Mouse (Mus musculus) kidney, adult 2 months (tissue): ENCODE results near the gene Ctsf. TPM values are rescaled to one million over a fixed set of nuclear protein-coding genes. Genes with fewer than 3 reads are reported as not detected.

Source experiments
- DNase-seq: peaks from one replicate; pipeline ENCODE4 v3.0.0; 2021
- H3K27ac ChIP-seq: fragments of 200-500 bp; 2 replicates; pipeline ENCODE4 v1.5.1; 2012; ENCODE audit warnings: low read depth, low read length, control low read depth, inconsistent platforms; ENCODE audit not compliant: insufficient read depth
- H3K27me3 ChIP-seq: fragments of 200-500 bp; replicated peaks from 2 replicates; pipeline ENCODE4 v1.6.1; 2012; ENCODE audit warnings: mild to moderate bottlenecking, moderate library complexity, low read length, inconsistent platforms; ENCODE audit not compliant: control insufficient read depth, insufficient read depth
- H3K36me3 ChIP-seq: fragments of 200-500 bp; 2 replicates; pipeline ENCODE4 v1.6.1; 2012; ENCODE audit warnings: mild to moderate bottlenecking, moderate library complexity, low read length, inconsistent platforms; ENCODE audit not compliant: control insufficient read depth, insufficient read depth
- H3K4me1 ChIP-seq: fragments of 200-500 bp; 2 replicates; pipeline ENCODE4 v1.6.1; 2011; ENCODE audit warnings: low read length; ENCODE audit not compliant: control insufficient read depth, insufficient read depth
- H3K4me3 ChIP-seq: fragments of 200-500 bp; 2 replicates; pipeline ENCODE4 v1.5.1; 2011; ENCODE audit warnings: mild to moderate bottlenecking, low read depth, low read length, control low read depth; ENCODE audit not compliant: insufficient read depth
- CTCF ChIP-seq: fragments of 200-500 bp; conservative IDR thresholded peaks from 2 replicates; pipeline ENCODE4 v1.5.1; 2011; ENCODE audit warnings: low read depth, mild to moderate bottlenecking, control low read depth, low read length, moderate library complexity, mixed read lengths; ENCODE audit not compliant: insufficient read depth, insufficient read length
- POLR2A ChIP-seq: fragments of 200-500 bp; IDR thresholded peaks from one replicate; pipeline ENCODE4 v1.6.1; 2011; ENCODE audit warnings: low read depth, low read length, control low read depth
- WGBS: fragments of 180-500 bp; shearing (Covaris S2); methylation state at CpG from one replicate; pipeline ENCODE4 v1.1.7; 2018; 5-methylcytosine and 5-hydroxymethylcytosine counted together
- polyA plus RNA-seq: library from polyadenylated mRNA; depleted of rRNA; stranded (reverse); fragments of >200 nt; gene quantifications from 2 replicates; pipeline ENCODE4 v1.2.3, GENCODE M21; 2012; rRNA removed

Ctsf gene
- polyA plus RNA-seq, 1 experiment, result 150 TPM

DNA sequence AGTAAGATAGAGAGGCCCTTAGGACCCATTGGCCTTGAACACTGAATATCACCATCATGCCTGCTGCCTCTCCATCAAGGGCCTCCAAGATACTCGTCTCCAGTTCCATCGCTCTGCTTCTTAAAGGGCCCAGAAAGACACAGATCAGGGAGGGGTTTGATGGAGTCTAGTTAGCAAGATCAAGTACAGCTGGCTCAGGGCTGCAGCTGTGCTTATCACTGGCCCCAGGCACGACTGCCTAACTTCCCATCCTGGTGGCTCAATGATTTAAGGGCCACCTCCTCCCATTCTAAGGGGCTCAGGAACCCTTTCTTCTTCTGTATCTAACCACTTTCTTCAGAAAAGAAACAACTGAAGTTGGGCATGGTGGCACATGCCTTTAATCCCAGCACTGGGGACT lies 36.9 kb downstream of the Ctsf start:
- no peak for DNase-seq
- Histone ChIP-seq H3K27me3 (no peaks in the 10 kb centered on the region), H3K27ac (no peak overlapping the region), H3K4me1 (no peaks in the 10 kb centered on the region), H3K4me3 (no peak overlapping the region), H3K36me3 (no peaks in the 10 kb centered on the region; the same call in 1 of the 2 replicates)
- TF ChIP-seq POLR2A (no peak), CTCF (no peak)
- WGBS, result 74% methylated on average over 3 of the region's 3 CpGs

DNA sequence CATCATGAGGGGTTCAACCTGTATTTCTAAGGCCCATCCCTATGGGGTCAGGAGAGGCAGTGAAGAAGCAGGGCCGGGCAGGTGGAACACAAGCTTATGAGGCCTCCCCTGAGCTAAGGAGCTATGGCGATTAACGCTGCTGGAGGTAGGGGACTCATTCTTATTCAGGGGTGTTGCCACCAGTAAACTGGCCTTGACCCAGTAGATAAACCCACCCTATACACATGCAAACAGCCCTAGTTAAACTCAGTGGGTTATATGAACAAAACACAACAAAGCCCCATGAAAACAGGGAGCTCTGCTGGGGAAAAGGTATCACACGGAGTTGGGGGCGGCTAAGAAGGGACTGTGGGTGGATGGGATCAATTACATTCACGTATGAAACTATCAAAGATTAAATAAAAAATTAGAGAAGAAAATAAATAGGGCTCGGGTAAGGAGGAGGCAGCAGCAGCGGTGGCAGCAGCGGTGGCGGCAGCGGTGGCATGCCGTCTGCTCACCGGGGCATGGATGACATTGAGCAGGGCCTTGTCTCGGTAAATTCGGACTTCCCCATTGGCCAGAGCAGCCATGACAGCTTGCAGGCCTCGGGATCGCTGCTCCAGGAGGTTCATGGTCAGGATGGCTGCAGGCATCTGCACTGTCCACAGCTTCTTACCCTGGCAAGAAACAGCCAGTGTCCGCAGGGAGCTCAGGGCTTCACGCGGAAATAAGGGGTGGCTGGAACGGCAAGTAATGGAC lies 42.0 kb downstream of the Ctsf start:
- TF ChIP-seq POLR2A (no peak), CTCF (no peak)
- WGBS, result 50% methylated on average over 21 of the region's 21 CpGs
- Histone ChIP-seq H3K27ac (no peak overlapping the region), H3K36me3 (no peaks in the 10 kb centered on the region; the same call in 1 of the 2 replicates), H3K27me3 (no peaks in the 10 kb centered on the region), H3K4me1 (no peaks in the 10 kb centered on the region), H3K4me3 (no peak overlapping the region)
- DNase-seq, result no peak

DNA sequence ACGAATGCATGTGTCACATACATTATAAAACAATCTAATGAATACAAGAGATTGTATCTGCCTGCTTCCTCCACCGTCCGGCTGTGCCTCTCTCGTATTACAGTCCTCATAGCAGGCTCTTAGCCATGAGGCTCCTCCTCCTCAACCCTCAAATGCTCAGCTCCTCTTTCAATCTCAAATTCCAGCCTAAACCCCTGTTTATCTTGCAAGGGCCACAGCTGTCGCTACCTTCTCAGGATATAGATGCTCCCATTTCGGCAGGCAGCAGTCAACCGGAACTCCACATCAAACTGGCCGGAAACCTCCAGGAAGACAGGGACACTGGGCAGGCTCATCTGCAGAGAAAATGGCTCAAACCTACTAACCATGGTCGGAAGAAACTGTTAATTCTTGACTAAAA lies 44.0 kb downstream of the Ctsf start:
- no peaks in the 10 kb centered on the region for H3K27me3 ChIP-seq
- no peak for TF ChIP-seq CTCF
- TF ChIP-seq POLR2A, result no peak
- no peaks in the 10 kb centered on the region for H3K4me1 ChIP-seq
- WGBS, result 60% methylated on average over 9 of the region's 9 CpGs
- H3K4me3 ChIP-seq, result no peak overlapping the region
- no peak overlapping the region for H3K27ac ChIP-seq
- DNase-seq, result no peak
- H3K36me3 ChIP-seq, result no peaks in the 10 kb centered on the region

DNA sequence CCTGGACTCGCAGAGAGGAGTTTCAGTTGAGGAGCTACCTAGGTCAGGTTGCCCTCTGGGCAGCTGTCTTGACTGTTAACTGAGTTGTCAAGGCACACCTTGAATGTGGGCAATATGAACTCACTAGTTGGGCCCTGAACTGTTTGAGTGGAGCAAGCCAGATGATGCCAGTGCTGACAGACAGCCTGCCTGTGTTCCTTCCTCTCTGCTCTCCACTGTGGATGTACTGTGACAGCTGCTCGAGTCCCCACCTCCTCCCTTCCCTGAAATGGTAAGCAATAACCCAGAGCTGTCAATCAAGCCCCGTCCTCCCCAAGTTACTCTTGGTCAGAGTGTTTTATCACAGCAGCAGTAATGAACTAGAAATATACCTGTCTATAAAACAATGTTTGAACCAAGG lies 45.0 kb downstream of the Ctsf start:
- Histone ChIP-seq H3K27ac (no peak overlapping the region), H3K4me3 (no peak overlapping the region), H3K36me3 (no peaks in the 10 kb centered on the region), H3K27me3 (no peaks in the 10 kb centered on the region), H3K4me1 (no peaks in the 10 kb centered on the region)
- DNase-seq, result no peak
- 65% methylated on average over 3 of the region's 3 CpGs for WGBS
- TF ChIP-seq POLR2A (no peak), CTCF (no peak)

DNA sequence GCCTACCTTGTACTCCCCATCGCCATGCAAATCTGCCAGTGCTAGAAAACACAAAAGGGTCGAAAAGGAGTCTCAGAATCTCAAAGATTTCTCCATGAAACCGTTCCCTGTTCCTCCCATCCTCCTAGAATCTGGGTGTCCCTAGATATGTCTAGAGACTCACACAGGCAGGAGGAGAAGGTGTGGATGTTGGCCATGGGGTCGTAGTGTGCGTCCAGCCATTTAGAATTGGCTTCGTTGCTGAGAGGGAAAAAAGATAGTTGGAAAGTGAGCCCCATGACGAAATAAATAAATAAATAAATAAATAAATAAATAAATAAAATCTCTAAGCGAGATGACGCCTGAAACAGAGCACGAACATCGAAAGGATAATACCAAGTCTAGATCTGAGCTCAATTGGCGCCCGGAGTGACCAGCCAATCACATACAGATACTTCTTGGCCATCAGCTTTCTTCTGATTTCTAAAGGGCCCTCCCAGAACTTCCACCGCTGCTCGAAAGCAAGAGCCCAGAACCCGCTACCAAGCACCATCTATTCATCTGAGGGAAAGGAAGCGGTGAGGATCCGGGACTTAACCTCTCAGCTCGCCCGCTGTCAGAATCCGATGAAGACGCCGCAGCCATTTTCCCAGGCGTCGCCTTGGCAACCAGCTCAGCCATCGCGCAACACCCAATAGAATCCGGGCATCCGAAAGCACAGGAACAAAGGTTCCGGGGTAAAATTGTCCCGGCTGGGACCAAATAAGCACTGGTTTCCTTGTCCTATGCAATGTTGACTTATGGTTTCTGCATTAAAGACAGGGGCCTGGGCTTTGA lies 51.3 kb downstream of the Ctsf start, which contains the start of gene Bbs1:
Gene Bbs1 (minus strand): TSS at position 650 of the 816 bp plus-strand sequence.
- Histone ChIP-seq H3K4me3 (peak within 1 kb of the TSS; percentile 83), H3K4me1 (peaks cover 4% of the 10 kb centered on the region), H3K27ac (no peak within 1 kb of the TSS), H3K36me3 (no peaks in the 10 kb centered on the region), H3K27me3 (no peaks in the 10 kb centered on the region)
- TF ChIP-seq POLR2A, result no peak
- no peak for TF ChIP-seq CTCF
- DNase-seq, result peak; percentile 87
- WGBS, result 5% methylated on average over 31 of the region's 31 CpGs

DNA sequence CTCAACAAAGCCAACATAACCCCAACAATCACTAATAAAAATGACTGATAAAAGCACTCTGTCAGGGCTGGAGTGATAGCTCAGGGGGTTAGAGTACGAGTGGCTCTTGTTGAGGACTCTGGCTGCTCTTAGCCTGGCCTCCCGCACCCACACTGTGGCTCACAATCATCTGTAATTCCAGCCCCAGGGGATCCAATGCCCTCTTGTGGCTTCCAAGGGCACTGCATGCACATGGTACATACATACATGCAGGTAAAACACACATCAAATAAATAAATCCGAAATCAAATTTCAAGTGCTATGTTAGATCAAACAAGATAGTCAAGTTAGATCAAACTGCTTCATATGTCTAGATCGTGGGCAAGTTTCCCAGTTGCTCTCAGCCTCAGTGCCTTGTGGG lies 53.2 kb downstream of the Ctsf start:
- DNase-seq, result peak; percentile 48
- WGBS, result 74% methylated on average over 4 of the region's 4 CpGs
- Histone ChIP-seq H3K4me1 (peaks cover 4% of the 10 kb centered on the region), H3K36me3 (no peaks in the 10 kb centered on the region), H3K27me3 (no peaks in the 10 kb centered on the region), H3K4me3 (no peak overlapping the region), H3K27ac (no peak overlapping the region)
- peak; percentile 65 for TF ChIP-seq CTCF
- no peak for TF ChIP-seq POLR2A

DNA sequence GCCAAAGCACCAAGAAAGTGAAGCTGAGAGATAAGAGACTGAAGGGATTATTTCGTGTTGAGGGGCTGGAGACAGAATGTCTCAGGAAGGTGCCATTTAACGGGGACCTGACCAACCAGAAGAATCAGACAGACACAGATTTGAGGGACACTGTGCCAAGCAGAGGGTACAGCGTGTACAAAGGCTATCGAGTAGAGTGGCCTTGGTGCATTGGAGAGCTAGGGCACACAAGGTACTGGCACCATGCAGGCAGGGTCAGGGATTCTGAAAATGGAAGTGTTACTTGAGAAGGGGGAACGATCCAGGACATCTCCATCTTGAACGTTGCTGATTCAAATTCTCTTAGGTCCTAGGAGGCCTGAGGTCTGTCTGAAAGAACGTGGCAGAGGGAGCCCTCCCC lies 54.4 kb downstream of the Ctsf start:
- no peaks in the 10 kb centered on the region for H3K36me3 ChIP-seq
- H3K27me3 ChIP-seq, result no peaks in the 10 kb centered on the region
- no peak overlapping the region for H3K27ac ChIP-seq
- H3K4me3 ChIP-seq, result no peak overlapping the region
- 91% methylated on average over 7 of the region's 7 CpGs for WGBS
- TF ChIP-seq POLR2A (no peak), CTCF (no peak)
- no peak for DNase-seq
- H3K4me1 ChIP-seq, result peaks cover 4% of the 10 kb centered on the region

Other genes starting within 250 kb of the Ctsf start
- gene Lrfn4, start 239.5 kb upstream of the Ctsf start, polyA plus RNA-seq, result 6.1 and 8.7 TPM in 2 replicates
- gene Rce1, start 229.5 kb upstream of the Ctsf start, polyA plus RNA-seq, result 82.2 and 92.8 TPM in 2 replicates
- gene Gm960, start 156.5 kb upstream of the Ctsf start, polyA plus RNA-seq, result 1.1 TPM in 2 replicates
- gene Sptbn2, start 144.0 kb upstream of the Ctsf start, polyA plus RNA-seq, result 11.0 and 12.0 TPM in 2 replicates
- 12.8 TPM in 2 replicates for gene Rbm4b, start 98.6 kb upstream of the Ctsf start, polyA plus RNA-seq
- gene Rbm4, start 61.2 kb upstream of the Ctsf start, polyA plus RNA-seq, result 44.6 and 47.5 TPM in 2 replicates
- 22.3 and 32.0 TPM in 2 replicates for gene Gm21992, start 43.5 kb upstream of the Ctsf start, polyA plus RNA-seq
- gene Rbm14, start 43.5 kb upstream of the Ctsf start, polyA plus RNA-seq, result 28.7 and 36.8 TPM in 2 replicates
- 144 and 192 TPM in 2 replicates for gene Ccs, start 15.8 kb upstream of the Ctsf start, polyA plus RNA-seq
- gene Ccdc87, start 15.8 kb upstream of the Ctsf start, polyA plus RNA-seq, result 0.08 and 0.15 TPM in 2 replicates
- 0.61 and 13.4 TPM in 2 replicates for gene Actn3, start 22.8 kb downstream of the Ctsf start, polyA plus RNA-seq
- 19.8 and 26.9 TPM in 2 replicates for gene Zdhhc24, start 23.5 kb downstream of the Ctsf start, polyA plus RNA-seq
- 10.4 and 10.6 TPM in 2 replicates for gene Bbs1, start 51.5 kb downstream of the Ctsf start, polyA plus RNA-seq
- gene Dpp3, start 73.2 kb downstream of the Ctsf start, polyA plus RNA-seq, result 73.8 and 84.4 TPM in 2 replicates
- gene Peli3, start 88.0 kb downstream of the Ctsf start, polyA plus RNA-seq, result 2.7 and 3.6 TPM in 2 replicates
- gene Mrpl11, start 107.0 kb downstream of the Ctsf start, polyA plus RNA-seq, result 47.6 and 55.2 TPM in 2 replicates
- 0.05 and 0.23 TPM in 2 replicates for gene Npas4, start 135.2 kb downstream of the Ctsf start, polyA plus RNA-seq
- gene Slc29a2, start 168.7 kb downstream of the Ctsf start, polyA plus RNA-seq, result 14.2 and 14.4 TPM in 2 replicates
- 45.0 and 50.6 TPM in 2 replicates for gene B4gat1, start 183.7 kb downstream of the Ctsf start, polyA plus RNA-seq
- gene AC124502.3, start 183.8 kb downstream of the Ctsf start, polyA plus RNA-seq, result 0.46 and 0.66 TPM in 2 replicates
- gene Brms1, start 186.2 kb downstream of the Ctsf start, polyA plus RNA-seq, result 36.5 and 38.7 TPM in 2 replicates
- 2.8 and 4.7 TPM in 2 replicates for gene Rin1, start 195.4 kb downstream of the Ctsf start, polyA plus RNA-seq
- gene Cd248, start 212.9 kb downstream of the Ctsf start, polyA plus RNA-seq, result 10.7 and 10.8 TPM in 2 replicates
- gene Tmem151a, start 230.4 kb downstream of the Ctsf start, polyA plus RNA-seq, result 4.9 and 5.6 TPM in 2 replicates
- gene Yif1a, start 233.4 kb downstream of the Ctsf start, polyA plus RNA-seq, result 258 and 297 TPM in 2 replicates
- 0.36 and 0.37 TPM in 2 replicates for gene Cnih2, start 243.4 kb downstream of the Ctsf start, polyA plus RNA-seq